Mouse (Mus musculus) heart, embryonic 13.5 days (tissue): ENCODE results near the gene Gm10160. TPM values are rescaled to one million over a fixed set of nuclear protein-coding genes. Genes with fewer than 3 reads are reported as not detected.

Source experiments
- ATAC-seq: fragments of 200-750 bp; cut with Nextera tagmentation; 2 replicates; pipeline ENCODE4 v1.8.0; 2017; ENCODE audit warnings: moderate TSS enrichment; ENCODE audit not compliant: insufficient number of reproducible peaks, low FRiP score, low TSS enrichment; ENCODE audit errors: extremely low read depth
- H3K27ac ChIP-seq: fragments of 300-500 bp; sonication (generic); replicated peaks from 2 replicates; pipeline ENCODE4 v1.5.1; 2015; ENCODE audit warnings: moderate library complexity, mild to moderate bottlenecking, inconsistent platforms
- H3K27me3 ChIP-seq: fragments of 300-500 bp; sonication (generic); replicated peaks from 2 replicates; pipeline ENCODE4 v1.6.1; 2015; ENCODE audit warnings: mild to moderate bottlenecking, inconsistent platforms
- H3K36me3 ChIP-seq: fragments of 300-500 bp; sonication (generic); 2 replicates; pipeline ENCODE4 v1.6.1; 2015; ENCODE audit warnings: mild to moderate bottlenecking, inconsistent platforms
- H3K4me1 ChIP-seq: fragments of 300-500 bp; sonication (generic); 2 replicates; pipeline ENCODE4 v1.6.1; 2015; ENCODE audit warnings: inconsistent platforms
- H3K4me2 ChIP-seq: fragments of 300-500 bp; sonication (generic); 2 replicates; pipeline ENCODE4 v1.6.1; 2015; ENCODE audit warnings: inconsistent platforms, mild to moderate bottlenecking, moderate library complexity
- H3K4me3 ChIP-seq: fragments of 300-500 bp; sonication (generic); 2 replicates; pipeline ENCODE4 v1.5.1; 2015; ENCODE audit warnings: moderate library complexity, mild to moderate bottlenecking, inconsistent platforms
- H3K9ac ChIP-seq: fragments of 300-500 bp; sonication (generic); 2 replicates; pipeline ENCODE4 v1.6.1; 2015; ENCODE audit warnings: inconsistent platforms, mild to moderate bottlenecking, moderate library complexity
- H3K9me3 ChIP-seq: fragments of 300-500 bp; sonication (generic); 2 replicates; pipeline ENCODE4 v1.6.1; 2016; ENCODE audit warnings: inconsistent platforms
- WGBS: fragments of 180-500 bp; shearing (Covaris S2); methylation state at CpG from one replicate; pipeline ENCODE4 v1.1.7; 2015; ENCODE audit warnings: mixed read lengths; 5-methylcytosine and 5-hydroxymethylcytosine counted together
- polyA plus RNA-seq: library from polyadenylated mRNA; unstranded; fragments of >200 nt; fragmentation: Nextera tagmentation; extraction: Ambion mirVana; gene quantifications from 2 replicates; pipeline ENCODE4 v1.2.1, GENCODE M21; 2015

Gm10160 gene
- polyA plus RNA-seq, 1 experiment from 2014 or later: not detected

DNA sequence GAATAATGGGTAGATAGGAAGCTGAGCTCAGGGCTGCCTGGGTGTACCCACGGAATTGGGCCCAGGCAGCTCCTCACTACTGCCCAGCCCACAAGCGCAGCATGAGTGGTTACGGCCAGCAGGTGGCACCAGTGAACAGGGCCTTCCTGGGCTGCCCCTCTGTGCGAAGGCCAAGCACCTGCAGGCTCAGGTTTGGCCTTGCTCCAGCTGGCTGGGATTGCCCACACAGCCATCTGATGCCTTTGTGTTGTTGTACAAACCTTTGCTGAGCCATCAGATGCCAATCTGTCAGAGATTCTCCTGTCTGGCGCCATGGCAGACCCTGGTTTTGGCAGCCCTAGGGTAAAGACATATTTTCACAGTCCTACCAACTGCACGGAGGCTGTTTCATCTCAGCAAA is 12.6 kb upstream of the Gm10160 start:
- ATAC-seq: no peak
- no peak overlapping the region for H3K4me3 ChIP-seq
- no peak overlapping the region for H3K27ac ChIP-seq
- no peaks in the 10 kb centered on the region for H3K27me3 ChIP-seq
- 28% methylated on average over 6 of the region's 6 CpGs for WGBS
- no peak overlapping the region for H3K9ac ChIP-seq
- H3K9me3 ChIP-seq: no peaks in the 10 kb centered on the region
- H3K4me2 ChIP-seq: no peak overlapping the region
- H3K4me1 ChIP-seq: peaks cover 14% of the 10 kb centered on the region
- peaks cover 43% of the 10 kb centered on the region for H3K36me3 ChIP-seq

DNA sequence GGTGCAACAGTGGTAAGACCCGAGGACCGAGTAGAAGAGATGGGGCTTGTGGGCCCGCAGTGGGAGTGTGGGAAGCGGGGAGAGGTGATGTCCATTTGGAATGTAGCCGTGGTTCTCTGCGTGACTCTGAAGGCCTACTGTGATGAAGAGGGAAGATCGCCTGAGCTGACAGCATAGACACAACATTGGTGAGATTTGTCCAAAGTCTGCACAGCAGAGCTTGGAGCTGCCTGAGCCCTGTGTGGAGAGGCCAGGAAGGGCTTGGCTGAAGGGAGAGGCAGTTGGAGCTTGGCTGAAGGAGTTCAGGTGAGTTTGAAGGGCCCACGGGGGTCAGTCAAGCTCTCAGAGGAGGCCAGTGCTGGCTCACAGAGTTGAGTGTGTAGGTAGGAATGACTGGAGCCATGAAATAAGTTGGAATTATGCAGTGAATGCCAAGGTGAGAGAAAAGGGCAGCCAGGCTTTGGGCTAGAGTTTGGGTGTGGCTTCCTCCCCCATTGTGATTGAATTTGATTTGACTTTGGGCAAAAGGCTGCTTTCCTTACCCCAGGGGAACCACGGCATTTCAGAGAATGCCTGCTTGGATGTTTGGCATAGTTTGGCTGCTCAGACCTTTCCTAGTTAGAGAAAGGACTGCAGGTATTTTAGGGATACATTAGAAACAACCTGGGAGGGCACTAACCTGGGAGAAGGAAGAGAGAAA is 11.8 kb upstream of the Gm10160 start:
- Histone ChIP-seq H3K9ac (no peak overlapping the region), H3K36me3 (peaks cover 38% of the 10 kb centered on the region), H3K4me3 (no peak overlapping the region), H3K9me3 (no peaks in the 10 kb centered on the region), H3K4me1 (peaks cover 15% of the 10 kb centered on the region), H3K4me2 (no peak overlapping the region), H3K27ac (no peak overlapping the region), H3K27me3 (no peaks in the 10 kb centered on the region)
- ATAC-seq: no peak
- 80% methylated on average over 9 of the region's 9 CpGs for WGBS

DNA sequence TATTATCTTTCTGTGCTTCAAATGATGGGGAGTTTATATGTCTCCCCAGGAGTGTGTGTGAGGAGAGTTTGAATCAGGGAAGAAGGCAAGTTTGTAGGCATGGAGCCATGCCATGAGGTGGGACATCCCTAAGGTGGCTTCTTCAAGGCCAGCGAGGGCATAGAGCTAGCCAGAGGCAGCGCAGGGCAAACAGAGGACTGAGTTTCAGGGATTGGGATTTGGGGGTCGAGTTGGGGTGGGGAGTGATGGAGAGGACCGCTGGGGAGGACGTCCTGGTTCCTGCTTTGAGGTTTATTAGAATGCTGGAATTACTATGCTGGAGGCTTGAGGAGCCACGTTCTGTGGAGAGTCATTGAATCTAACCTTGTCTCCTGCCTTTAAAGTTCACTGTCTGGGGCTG is 10.3 kb upstream of the Gm10160 start:
- Histone ChIP-seq H3K27ac (no peak overlapping the region), H3K9me3 (no peaks in the 10 kb centered on the region), H3K4me1 (peaks cover 25% of the 10 kb centered on the region), H3K9ac (no peak overlapping the region), H3K27me3 (no peaks in the 10 kb centered on the region; the same call in 1 of the 2 replicates), H3K4me3 (no peak overlapping the region), H3K36me3 (peaks cover 25% of the 10 kb centered on the region), H3K4me2 (no peak overlapping the region)
- 93% methylated on average over 6 of the region's 6 CpGs for WGBS
- ATAC-seq: no peak

DNA sequence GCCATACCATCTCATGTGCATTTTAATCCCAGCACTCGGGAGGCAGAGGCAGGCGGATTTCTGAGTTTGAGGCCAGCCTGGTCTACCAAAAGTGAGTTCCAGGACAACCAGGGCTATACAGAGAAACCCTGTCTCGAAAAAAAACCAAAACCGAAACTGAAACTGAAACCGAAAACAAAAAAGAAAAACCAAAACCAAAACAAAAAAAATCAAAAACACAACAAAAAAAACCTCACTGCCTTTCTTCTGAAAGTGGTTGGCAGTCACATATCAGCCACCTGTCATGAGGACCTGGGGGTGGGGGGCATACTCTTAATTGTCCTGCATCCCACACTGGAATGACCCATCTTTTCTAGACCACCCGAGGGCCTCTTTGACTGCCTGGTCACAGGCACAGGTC is 9.0 kb upstream of the Gm10160 start:
- Histone ChIP-seq H3K4me1 (peaks cover 35% of the 10 kb centered on the region), H3K27ac (no peak overlapping the region), H3K27me3 (no peaks in the 10 kb centered on the region; the same call in 1 of the 2 replicates), H3K4me3 (no peak overlapping the region), H3K4me2 (no peak overlapping the region), H3K9me3 (no peaks in the 10 kb centered on the region), H3K36me3 (peaks cover 13% of the 10 kb centered on the region), H3K9ac (no peak overlapping the region)
- ATAC-seq: no peak
- 84% methylated on average over 6 of the region's 6 CpGs for WGBS

DNA sequence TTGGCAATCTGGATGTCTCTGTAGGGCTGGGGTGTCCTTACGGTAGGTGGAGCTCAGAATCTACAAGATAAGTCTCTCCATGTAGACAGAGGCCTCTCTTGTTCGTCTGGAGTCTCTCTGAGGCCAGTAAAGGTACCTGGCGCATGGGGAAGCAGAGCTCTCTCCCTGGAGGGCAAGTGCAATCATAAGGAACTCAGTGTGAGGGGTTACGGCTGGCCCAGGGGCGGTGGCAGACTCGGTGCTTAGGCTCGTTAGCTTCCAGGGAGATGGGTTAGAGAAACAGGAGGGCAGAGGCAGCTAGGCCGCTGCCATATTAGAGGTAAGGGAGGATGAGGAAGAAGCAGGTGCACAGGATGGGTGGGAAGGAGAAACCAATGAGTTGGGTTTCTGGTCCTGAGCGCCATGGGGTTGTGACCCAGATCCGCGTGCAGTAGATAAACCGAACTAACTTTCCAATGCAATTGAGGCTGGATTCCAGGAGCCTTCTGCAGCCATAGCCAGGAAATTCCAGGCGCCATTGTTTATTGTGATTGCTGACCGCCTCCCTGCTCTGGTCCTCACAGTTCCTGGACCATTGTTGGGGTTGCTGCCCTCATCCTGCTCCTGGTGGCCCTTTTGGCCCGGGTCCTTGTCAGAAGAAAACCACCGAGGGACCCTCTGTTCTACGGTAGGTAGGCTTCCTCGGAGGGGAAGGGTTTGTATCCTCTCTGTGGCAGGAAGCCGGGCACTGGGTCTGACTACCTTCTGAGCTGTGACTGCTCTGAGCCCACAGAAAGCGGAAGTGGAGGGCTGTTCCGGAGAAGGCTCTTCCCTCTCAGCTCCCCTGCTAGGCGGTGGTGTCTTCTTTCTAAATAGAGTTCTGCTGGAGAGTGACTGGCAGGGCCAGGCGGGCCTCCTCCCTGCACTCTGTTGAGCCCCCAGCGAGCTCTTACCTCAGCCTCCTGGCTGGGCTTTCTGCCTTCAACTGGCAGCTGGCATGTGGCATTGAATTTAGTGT is 7.3 kb upstream of the Gm10160 start:
- H3K4me1 ChIP-seq: peaks cover 46% of the 10 kb centered on the region
- ATAC-seq: no peak

DNA sequence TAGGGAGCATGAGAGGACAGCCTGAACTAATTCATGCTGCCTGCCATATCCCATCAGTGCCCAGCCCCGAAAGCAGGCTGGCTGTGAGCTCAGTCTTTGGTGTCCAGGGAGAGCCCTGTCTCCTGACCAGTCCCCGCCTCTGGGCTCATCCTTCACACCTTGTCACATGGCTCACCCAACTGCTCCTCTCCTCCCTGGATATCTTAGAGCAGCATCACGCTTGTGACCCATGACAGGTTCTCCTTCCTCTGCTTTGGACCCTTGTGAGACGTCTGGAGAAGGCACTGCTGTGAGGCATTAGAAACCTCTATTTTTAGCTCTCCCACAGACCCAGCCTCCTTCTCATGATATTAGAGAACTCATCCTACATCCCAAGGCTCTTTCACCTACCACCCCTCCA is 6.3 kb upstream of the Gm10160 start:
- no peak overlapping the region for H3K27ac ChIP-seq
- WGBS: 46% methylated on average over 4 of the region's 4 CpGs

More for the DNA sequence above, 7.3 kb upstream of the Gm10160 start:
- Histone ChIP-seq H3K27ac (peak overlapping the region; percentile 68), H3K27me3 (no peaks in the 10 kb centered on the region; the same call in 1 of the 2 replicates), H3K4me3 (no peak overlapping the region), H3K9ac (0 out of 2 replicates have a peak overlapping the region, but pooled peaks have one; percentile 37), H3K36me3 (peaks cover 3% of the 10 kb centered on the region), H3K4me2 (peak overlapping the region; percentile 27), H3K9me3 (no peaks in the 10 kb centered on the region)
- WGBS: 58% methylated on average over 24 of the region's 24 CpGs

DNA sequence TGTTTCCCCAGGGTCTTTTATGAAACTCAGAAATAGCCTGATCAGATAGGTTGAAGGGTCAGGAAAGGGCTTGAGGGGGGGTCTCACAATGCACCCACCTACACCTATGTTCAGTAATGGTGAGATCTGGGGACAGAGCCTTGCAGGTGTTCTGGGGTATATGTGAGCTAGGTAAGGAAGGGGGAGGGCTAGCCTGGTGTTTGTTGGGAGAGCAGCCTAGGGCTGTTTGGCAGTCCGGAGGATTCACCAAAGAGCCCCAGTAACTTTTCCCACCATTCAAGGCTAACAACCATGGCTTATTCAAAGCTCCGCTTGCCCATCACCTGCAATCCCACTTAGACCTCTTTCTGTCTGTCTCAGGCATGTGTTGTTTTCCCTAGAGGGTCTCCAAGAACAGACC is 5.9 kb upstream of the Gm10160 start:
- Histone ChIP-seq H3K27me3 (peaks cover 10% of the 10 kb centered on the region), H3K9me3 (no peaks in the 10 kb centered on the region), H3K4me1 (peaks cover 48% of the 10 kb centered on the region), H3K4me3 (no peak overlapping the region), H3K27ac (no peak overlapping the region), H3K36me3 (peaks cover 3% of the 10 kb centered on the region), H3K9ac (no peak overlapping the region), H3K4me2 (0 out of 2 replicates have a peak overlapping the region, but pooled peaks have one; percentile 87)
- WGBS: 81% methylated on average over 2 of the region's 2 CpGs
- no peak for ATAC-seq

More for the DNA sequence above, 6.3 kb upstream of the Gm10160 start:
- no peak for ATAC-seq
- Histone ChIP-seq H3K27me3 (peaks cover 5% of the 10 kb centered on the region), H3K9ac (peak overlapping the region; percentile 19; the same call in 1 of the 2 replicates), H3K9me3 (no peaks in the 10 kb centered on the region), H3K36me3 (peaks cover 3% of the 10 kb centered on the region), H3K4me1 (peaks cover 47% of the 10 kb centered on the region), H3K4me2 (no peak overlapping the region), H3K4me3 (no peak overlapping the region)

DNA sequence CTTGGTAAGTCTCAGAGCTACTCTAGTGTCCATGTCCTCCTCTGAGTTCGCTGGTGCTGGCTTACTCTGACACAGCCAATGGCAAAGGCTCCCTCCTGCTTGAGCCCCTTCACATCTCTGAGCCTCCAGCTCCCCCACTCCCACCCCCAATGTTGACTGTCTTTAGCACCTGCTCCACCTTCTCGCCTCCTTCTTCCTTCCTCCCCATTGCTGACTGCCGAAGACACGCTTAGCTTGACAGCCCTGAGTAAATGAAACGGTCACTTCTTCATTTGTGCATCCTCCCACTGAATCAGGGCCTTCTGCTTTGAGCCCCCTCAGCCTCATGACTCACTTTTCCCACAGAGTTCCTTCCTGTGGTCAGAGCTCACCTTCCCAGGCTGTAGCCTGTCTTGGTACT is 5.4 kb upstream of the Gm10160 start:
- Histone ChIP-seq H3K27me3 (peaks cover 11% of the 10 kb centered on the region), H3K27ac (peak overlapping the region; percentile 68; the same call in 1 of the 2 replicates), H3K9me3 (no peaks in the 10 kb centered on the region), H3K36me3 (peaks cover 3% of the 10 kb centered on the region; the same call in 1 of the 2 replicates), H3K4me1 (peaks cover 48% of the 10 kb centered on the region), H3K4me2 (peak overlapping the region; percentile 87), H3K9ac (0 out of 2 replicates have a peak overlapping the region, but pooled peaks have one; percentile 87), H3K4me3 (no peak overlapping the region)
- ATAC-seq: no peak
- 65% methylated on average over 5 of the region's 5 CpGs for WGBS

DNA sequence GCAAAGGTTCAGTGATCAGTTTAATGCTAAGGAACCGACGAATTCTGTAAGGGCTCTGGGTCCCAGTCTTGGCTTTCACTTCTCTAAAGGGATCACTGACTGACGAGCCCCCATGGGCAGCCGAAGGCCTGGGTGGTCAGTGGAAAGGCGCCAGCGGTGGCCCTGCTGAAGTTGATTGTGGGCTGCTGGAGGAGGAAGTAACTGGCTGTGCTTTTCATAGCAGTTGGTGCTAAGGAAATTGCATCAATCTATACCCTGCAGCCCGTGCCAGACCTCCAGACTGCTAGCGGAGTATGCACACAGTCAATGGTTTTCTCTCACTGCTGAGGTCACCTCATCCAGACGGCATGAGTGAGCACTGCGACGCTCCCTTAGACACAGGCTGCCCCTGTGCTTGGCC is 4.5 kb upstream of the Gm10160 start:
- Histone ChIP-seq H3K4me1 (peaks cover 54% of the 10 kb centered on the region), H3K4me3 (peak overlapping the region; percentile 72), H3K36me3 (no peaks in the 10 kb centered on the region), H3K27me3 (peaks cover 11% of the 10 kb centered on the region), H3K27ac (peak overlapping the region; percentile 68), H3K9ac (peak overlapping the region; percentile 87), H3K4me2 (peak overlapping the region; percentile 87), H3K9me3 (no peaks in the 10 kb centered on the region)
- WGBS: 32% methylated on average over 11 of the region's 11 CpGs
- ATAC-seq: no peak

DNA sequence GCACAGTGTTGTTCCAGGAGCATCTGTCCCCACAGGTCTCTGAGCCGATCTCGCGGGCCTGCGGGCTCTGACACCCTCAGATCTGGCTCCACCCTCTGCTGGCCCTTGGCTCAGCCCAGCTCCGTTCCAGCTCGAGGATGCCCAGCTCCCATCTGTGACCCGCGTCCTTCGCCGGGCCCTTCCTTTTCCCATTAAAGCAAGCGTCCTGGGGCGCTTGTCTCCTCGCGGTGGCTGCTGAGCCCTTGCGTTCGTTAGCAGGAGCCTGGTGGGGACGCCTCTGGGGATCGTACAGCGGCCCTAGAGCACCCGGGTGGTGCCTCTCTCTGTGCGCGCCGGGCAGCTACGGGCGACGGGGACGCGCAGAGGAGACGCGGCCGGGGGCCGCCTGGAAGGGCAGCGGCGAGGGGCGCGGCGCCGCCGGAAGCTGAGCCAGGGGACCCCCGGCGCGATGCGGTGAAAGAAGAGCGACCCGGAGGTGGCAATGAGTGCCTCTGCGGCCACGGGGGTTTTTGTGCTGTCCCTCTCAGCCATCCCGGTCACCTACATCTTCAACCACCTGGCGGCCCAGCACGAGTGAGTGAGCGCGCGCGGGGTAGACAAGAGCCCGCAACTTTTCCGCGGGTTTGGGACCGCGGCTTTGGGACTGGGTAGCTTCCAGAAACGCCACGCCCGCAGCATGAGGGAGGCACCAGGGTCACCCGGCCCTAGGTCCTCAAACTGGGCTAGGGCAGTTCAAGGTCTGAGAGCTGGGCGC is 3.6 kb upstream of the Gm10160 start, which contains the start of gene Tm6sf1:
Gene Tm6sf1, plus strand, starts transcription at position 34 of the 754 bp plus-strand sequence.
- H3K4me3 ChIP-seq: peak within 1 kb of the TSS; percentile 72
- peaks cover 63% of the 10 kb centered on the region for H3K4me1 ChIP-seq
- H3K4me2 ChIP-seq: peak within 1 kb of the TSS; percentile 87
- ATAC-seq: peak; percentile 31; the same call in 1 of the 2 replicates
- H3K27me3 ChIP-seq: peaks cover 11% of the 10 kb centered on the region
- H3K27ac ChIP-seq: peak within 1 kb of the TSS; percentile 68
- under 1% methylated on average over 64 of the region's 64 CpGs for WGBS
- no peaks in the 10 kb centered on the region for H3K36me3 ChIP-seq
- H3K9ac ChIP-seq: peak within 1 kb of the TSS; percentile 87
- H3K9me3 ChIP-seq: no peaks in the 10 kb centered on the region
